Mouse (Mus musculus): ENCODE data around the gene Lrp1.

DNA sequence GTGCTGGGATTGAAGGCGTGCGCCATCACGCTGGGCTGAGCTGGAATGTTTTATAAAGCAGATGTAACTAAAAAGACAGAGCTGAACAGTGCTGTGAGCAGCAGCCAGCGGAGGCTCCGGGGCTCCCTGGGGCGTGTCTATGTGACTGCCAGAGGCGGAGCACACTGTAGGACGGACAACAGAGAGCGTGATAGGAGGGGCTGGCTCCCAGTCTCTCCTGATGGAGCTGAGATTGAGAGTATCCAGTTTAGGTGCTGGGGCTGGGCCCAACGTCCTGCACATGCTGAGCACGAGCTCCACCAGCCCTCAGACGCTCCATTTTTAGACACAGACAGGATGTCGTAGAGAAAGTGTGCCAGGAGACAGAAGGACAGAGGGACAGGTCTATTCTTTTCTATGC is 56.6 kb downstream of the Lrp1 start:
- TF ChIP-seq CTCF (IDR thresholded peaks at IDR 0.05) (no peak), POLR2A (IDR thresholded peaks at IDR 0.05; ENCODE audit: insufficient read depth, low read depth, low read length) (no peak), EP300 (IDR thresholded peaks at IDR 0.05; ENCODE audit: insufficient read depth, low read depth, low read length) (no peak; the same call in 1 of the 2 replicates)

Measured in heart, adult 2 months (tissue).